Mouse (Mus musculus): ENCODE data around the gene Zfp1.
"Not testable (repeated sequence)": the region's sequence is repeated elsewhere in the genome, so short reads cannot be mapped to it uniquely, and the experiment has no call there.

Zfp1 gene

GRCm38 (mm10) chr8:111625694-111626527 lies 17.3 kb upstream of the Zfp1 start:
- peak; percentile 84 for DNase-seq

- DNase-seq = peak; percentile 38
These were observed 16.7 kb upstream of the Zfp1 start for GRCm38 (mm10) chr8:111626528-111626820.

- no peak for DNase-seq
These were observed 16.3 kb upstream of the Zfp1 start for GRCm38 (mm10) chr8:111626933-111627332.

- no peak for DNase-seq
These were observed 15.3 kb upstream of the Zfp1 start for GRCm38 (mm10) chr8:111627923-111628322.

GRCm38 (mm10) chr8:111628401-111628800 lies 14.8 kb upstream of the Zfp1 start:
- DNase-seq = no peak

GRCm38 (mm10) chr8:111628894-111629501 lies 14.2 kb upstream of the Zfp1 start:
- no peak for DNase-seq

GRCm38 (mm10) chr8:111630105-111630521 lies 13.1 kb upstream of the Zfp1 start, which contains the start of gene Ldhd:
Ldhd (minus strand) TSS chr8:111630374.
- DNase-seq = peak; percentile 76

- no peak for DNase-seq
These were observed 11.6 kb upstream of the Zfp1 start for GRCm38 (mm10) chr8:111631589-111631988.

- DNase-seq = no peak
These were observed 10.2 kb upstream of the Zfp1 start for GRCm38 (mm10) chr8:111632976-111633375.

- DNase-seq = no peak
These were observed 5.1 kb upstream of the Zfp1 start for GRCm38 (mm10) chr8:111638086-111638485.

GRCm38 (mm10) chr8:111641064-111641463 lies 2.1 kb upstream of the Zfp1 start:
- DNase-seq = no peak

GRCm38 (mm10) chr8:111642496-111642895 lies 705 bp upstream of the Zfp1 start:
- DNase-seq = peak; percentile 60

- no peak for DNase-seq
These were observed 300 bp upstream of the Zfp1 start for GRCm38 (mm10) chr8:111642939-111643263.

- DNase-seq = not testable (repeated sequence)
These were observed 1.3 kb downstream of the Zfp1 start for GRCm38 (mm10) chr8:111644286-111645051.

GRCm38 (mm10) chr8:111645715-111646114 lies 2.5 kb downstream of the Zfp1 start:
- DNase-seq = no peak

GRCm38 (mm10) chr8:111648834-111649233 lies 5.6 kb downstream of the Zfp1 start:
- DNase-seq = no peak

- DNase-seq = no peak
These were observed 7.5 kb downstream of the Zfp1 start for GRCm38 (mm10) chr8:111650651-111651050.

GRCm38 (mm10) chr8:111653524-111653923 lies 10.3 kb downstream of the Zfp1 start:
- no peak for DNase-seq

GRCm38 (mm10) chr8:111657312-111657854 lies 14.2 kb downstream of the Zfp1 start:
- no peak for DNase-seq

GRCm38 (mm10) chr8:111658819-111659423 lies 15.7 kb downstream of the Zfp1 start:
- no peak for DNase-seq

GRCm38 (mm10) chr8:111662473-111662872 lies 19.3 kb downstream of the Zfp1 start:
- peak; percentile 91 for DNase-seq

- no peak for DNase-seq
These were observed 23.6 kb downstream of the Zfp1 start for GRCm38 (mm10) chr8:111666751-111667150.

- peak; percentile 37 for DNase-seq
These were observed 33.0 kb downstream of the Zfp1 start for GRCm38 (mm10) chr8:111676237-111676636.

Measured in kidney, postnatal 10 days (tissue).